Mouse (Mus musculus): ENCODE data around the gene Elp6. TPM values are rescaled to one million over a fixed set of nuclear protein-coding genes. Genes with fewer than 3 reads are reported as not detected.

The Elp6 gene
- total and polyA plus RNA-seq, 2 experiments: 5.0 to 7.3 TPM

DNA sequence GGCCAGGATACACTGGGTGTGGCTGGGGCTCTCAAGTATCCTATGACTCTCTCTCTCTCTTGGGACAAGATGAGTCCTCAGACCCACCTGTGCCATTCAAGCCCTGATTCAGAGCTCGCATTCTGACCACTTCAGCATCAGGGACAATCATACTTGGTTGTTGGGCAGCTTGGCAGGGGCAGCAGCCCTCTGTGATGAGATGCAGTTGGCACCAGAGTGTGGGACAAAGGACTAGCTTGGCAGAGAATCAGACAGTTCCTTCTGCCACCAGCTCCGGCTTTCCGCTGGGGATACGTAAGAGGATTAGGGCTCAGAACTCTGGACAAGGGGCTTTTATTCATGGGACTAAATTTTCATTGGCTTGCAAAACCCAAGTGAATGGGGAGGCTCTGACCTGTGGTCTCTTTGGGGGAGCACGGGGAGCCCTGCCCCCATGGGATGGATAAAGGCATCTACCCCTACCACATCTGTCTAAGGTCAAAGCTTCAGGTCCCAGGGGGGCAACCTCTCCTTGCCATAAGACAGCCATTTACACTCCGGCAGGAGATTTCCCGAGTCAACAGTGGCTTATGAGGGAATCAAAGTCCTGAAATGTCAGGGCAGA, 17.6 kb upstream of the Elp6 start:
- no peak overlapping the region for H3K9ac ChIP-seq (ENCODE audit: low read depth, low read length)
- DNase-seq (ENCODE audit: extremely low read depth, low read depth, low spot score): no peak
- no peaks in the 10 kb centered on the region for H3K36me3 ChIP-seq (ENCODE audit: control insufficient read depth, insufficient read depth, low read length)
- no peaks in the 10 kb centered on the region for H3K27me3 ChIP-seq (ENCODE audit: control insufficient read depth, insufficient read depth, low read length)
- no peak overlapping the region for H3K4me3 ChIP-seq (ENCODE audit: insufficient read depth, low read depth, low read length)
- no peaks in the 10 kb centered on the region for H3K4me1 ChIP-seq (ENCODE audit: control insufficient read depth, insufficient read depth, low read length)
- no peaks in the 10 kb centered on the region for H3K79me2 ChIP-seq (ENCODE audit: control insufficient read depth, insufficient read depth, low read length)
- no peak overlapping the region for H3K27ac ChIP-seq (replicated peaks; ENCODE audit: insufficient read depth, low read depth, low read length)
- 86% methylated on average over 7 of the region's 7 CpGs for WGBS
- TF ChIP-seq CTCF (IDR thresholded peaks at IDR 0.05; ENCODE audit: low read depth, low read length) (no peak), POLR2A (IDR thresholded peaks at IDR 0.05; ENCODE audit: extremely low read depth, insufficient read depth, low read length) (no peak)

- TF ChIP-seq POLR2A (IDR thresholded peaks at IDR 0.05; ENCODE audit: extremely low read depth, insufficient read depth, low read length) (no peak), CTCF (IDR thresholded peaks at IDR 0.05; ENCODE audit: low read depth, low read length) (no peak)
- no peaks in the 10 kb centered on the region for H3K79me2 ChIP-seq (ENCODE audit: control insufficient read depth, insufficient read depth, low read length)
- no peaks in the 10 kb centered on the region for H3K36me3 ChIP-seq (ENCODE audit: control insufficient read depth, insufficient read depth, low read length)
- no peak overlapping the region for H3K9ac ChIP-seq (ENCODE audit: low read depth, low read length)
- H3K27ac ChIP-seq (replicated peaks; ENCODE audit: insufficient read depth, low read depth, low read length): no peak overlapping the region
- no peak overlapping the region for H3K4me3 ChIP-seq (ENCODE audit: insufficient read depth, low read depth, low read length)
- 79% methylated on average over 12 of the region's 12 CpGs for WGBS
- H3K27me3 ChIP-seq (ENCODE audit: control insufficient read depth, insufficient read depth, low read length): no peaks in the 10 kb centered on the region
- H3K4me1 ChIP-seq (ENCODE audit: control insufficient read depth, insufficient read depth, low read length): no peaks in the 10 kb centered on the region
- no peak for DNase-seq (ENCODE audit: extremely low read depth, low read depth, low spot score)
These were observed 11.7 kb upstream of the Elp6 start for GRCm38 (mm10) chr9:110293254-110293718.

DNA sequence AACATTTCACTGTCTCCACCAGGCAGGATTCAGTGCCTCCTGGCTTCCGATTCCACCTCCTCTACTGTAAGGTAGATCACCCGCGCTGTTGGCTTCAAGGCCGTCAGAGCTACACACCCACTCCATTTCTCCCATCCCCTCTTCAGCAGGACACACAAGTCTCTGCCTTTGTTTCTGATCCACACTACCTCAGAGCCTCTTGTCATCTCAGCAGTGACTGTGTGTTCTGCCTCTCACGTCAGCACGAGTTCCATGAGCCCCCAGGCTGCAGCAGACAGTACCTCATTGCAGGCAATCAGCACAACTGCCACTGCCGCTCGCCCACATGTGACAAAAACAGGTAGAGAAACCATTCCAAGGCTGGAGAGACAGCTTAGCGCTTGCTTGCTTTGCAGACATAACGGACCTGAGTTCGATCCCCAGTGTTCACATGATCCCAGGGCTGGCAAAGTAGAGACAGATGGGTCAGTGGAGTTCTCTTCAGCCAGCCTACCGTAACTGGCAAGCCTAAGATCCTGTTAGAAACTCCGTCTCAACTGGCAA, 11.0 kb upstream of the Elp6 start:
- no peak overlapping the region for H3K9ac ChIP-seq (ENCODE audit: low read depth, low read length)
- no peaks in the 10 kb centered on the region for H3K4me1 ChIP-seq (ENCODE audit: control insufficient read depth, insufficient read depth, low read length)
- H3K27ac ChIP-seq (replicated peaks; ENCODE audit: insufficient read depth, low read depth, low read length): no peak overlapping the region
- H3K27me3 ChIP-seq (ENCODE audit: control insufficient read depth, insufficient read depth, low read length): no peaks in the 10 kb centered on the region
- H3K4me3 ChIP-seq (ENCODE audit: insufficient read depth, low read depth, low read length): no peak overlapping the region
- no peaks in the 10 kb centered on the region for H3K79me2 ChIP-seq (ENCODE audit: control insufficient read depth, insufficient read depth, low read length)
- no peaks in the 10 kb centered on the region for H3K36me3 ChIP-seq (ENCODE audit: control insufficient read depth, insufficient read depth, low read length)
- TF ChIP-seq CTCF (IDR thresholded peaks at IDR 0.05; ENCODE audit: low read depth, low read length) (no peak), POLR2A (IDR thresholded peaks at IDR 0.05; ENCODE audit: extremely low read depth, insufficient read depth, low read length) (no peak)
- WGBS: 91% methylated on average over 13 of the region's 13 CpGs
- no peak for DNase-seq (ENCODE audit: extremely low read depth, low read depth, low spot score)

DNA sequence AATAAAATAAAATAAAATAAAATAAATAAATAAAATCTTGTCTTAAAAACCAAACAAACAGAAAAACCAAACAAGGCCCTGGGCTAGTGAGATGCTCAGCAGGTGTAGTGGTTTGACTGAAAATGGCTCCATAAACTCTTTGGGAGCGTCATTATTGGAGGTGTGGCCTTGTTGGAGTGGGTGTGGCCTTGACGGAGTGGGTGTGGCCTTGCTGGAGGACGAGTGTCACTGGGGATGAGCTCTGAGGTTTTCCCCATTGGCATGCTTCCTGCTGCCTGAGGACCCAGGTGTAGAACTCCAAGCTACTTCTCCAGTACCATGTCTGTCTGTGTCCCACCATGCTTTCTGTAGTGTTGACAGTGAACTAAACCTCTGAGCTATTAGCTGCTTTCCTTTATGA, 10.2 kb upstream of the Elp6 start:
- Histone ChIP-seq H3K9ac (ENCODE audit: low read depth, low read length) (no peak overlapping the region), H3K4me1 (ENCODE audit: control insufficient read depth, insufficient read depth, low read length) (no peaks in the 10 kb centered on the region), H3K27me3 (ENCODE audit: control insufficient read depth, insufficient read depth, low read length) (no peaks in the 10 kb centered on the region), H3K27ac (replicated peaks; ENCODE audit: insufficient read depth, low read depth, low read length) (no peak overlapping the region), H3K79me2 (ENCODE audit: control insufficient read depth, insufficient read depth, low read length) (no peaks in the 10 kb centered on the region), H3K36me3 (ENCODE audit: control insufficient read depth, insufficient read depth, low read length) (no peaks in the 10 kb centered on the region), H3K4me3 (ENCODE audit: insufficient read depth, low read depth, low read length) (no peak overlapping the region)
- no peak for TF ChIP-seq POLR2A (IDR thresholded peaks at IDR 0.05; ENCODE audit: extremely low read depth, insufficient read depth, low read length)
- no peak for TF ChIP-seq CTCF (IDR thresholded peaks at IDR 0.05; ENCODE audit: low read depth, low read length)
- DNase-seq (ENCODE audit: extremely low read depth, low read depth, low spot score): no peak
- 44% methylated on average over 3 of the region's 3 CpGs for WGBS

GRCm38 (mm10) chr9:110296867-110297627, 7.9 kb upstream of the Elp6 start:
- WGBS: 1% methylated on average over 5 of the region's 5 CpGs
- Histone ChIP-seq H3K9ac (ENCODE audit: low read depth, low read length) (no peak overlapping the region), H3K4me1 (ENCODE audit: control insufficient read depth, insufficient read depth, low read length) (no peaks in the 10 kb centered on the region), H3K27me3 (ENCODE audit: control insufficient read depth, insufficient read depth, low read length) (no peaks in the 10 kb centered on the region), H3K79me2 (ENCODE audit: control insufficient read depth, insufficient read depth, low read length) (no peaks in the 10 kb centered on the region), H3K36me3 (ENCODE audit: control insufficient read depth, insufficient read depth, low read length) (no peaks in the 10 kb centered on the region), H3K27ac (replicated peaks; ENCODE audit: insufficient read depth, low read depth, low read length) (no peak overlapping the region), H3K4me3 (ENCODE audit: insufficient read depth, low read depth, low read length) (no peak overlapping the region)
- peak; percentile 68 for DNase-seq (ENCODE audit: extremely low read depth, low read depth, low spot score)
- TF ChIP-seq CTCF (IDR thresholded peaks at IDR 0.05; ENCODE audit: low read depth, low read length): peak; percentile 80
- TF ChIP-seq POLR2A (IDR thresholded peaks at IDR 0.05; ENCODE audit: extremely low read depth, insufficient read depth, low read length): no peak
